Mouse (Mus musculus) cerebellum, postnatal 4 days (tissue): ENCODE measurements around the gene Aoah.

Source experiments
- DNase-seq, 2 experiments: peaks; one replicate each; pipeline ENCODE4 v3.0.0; 2022; ENCODE audit warnings: low spot score in 2 of 2, mixed read lengths in 1 of 2

Gene Aoah

GRCm38 (mm10) chr13:20793901-20794300 lies at the start of gene Aoah:
TSS of gene Aoah (plus strand) at chr13:20794113.
- DNase-seq = no peak

GRCm38 (mm10) chr13:20754843-20755242 lies 39.1 kb upstream of the Aoah start:
- no peak for DNase-seq

- no peak for DNase-seq
Measured at GRCm38 (mm10) chr13:20783648-20784047, 10.3 kb upstream of the Aoah start.

GRCm38 (mm10) chr13:20784060-20784459 lies 9.9 kb upstream of the Aoah start:
- DNase-seq = no peak

- peak in 1 of 2 experiments; percentile 34 for DNase-seq
Measured at GRCm38 (mm10) chr13:20785960-20786359, 8.0 kb upstream of the Aoah start.

- DNase-seq = no peak
Measured at GRCm38 (mm10) chr13:20786825-20787245, 7.1 kb upstream of the Aoah start.

- DNase-seq = no peak
Measured at GRCm38 (mm10) chr13:20787952-20788351, 6.0 kb upstream of the Aoah start.

- DNase-seq = no peak
Measured at GRCm38 (mm10) chr13:20796651-20797050, 2.7 kb downstream of the Aoah start.

- no peak for DNase-seq
Measured at GRCm38 (mm10) chr13:20798536-20798935, 4.6 kb downstream of the Aoah start.

GRCm38 (mm10) chr13:20799772-20800171 lies 5.9 kb downstream of the Aoah start:
- no peak for DNase-seq

- DNase-seq = no peak
Measured at GRCm38 (mm10) chr13:20800569-20800968, 6.7 kb downstream of the Aoah start.

GRCm38 (mm10) chr13:20811782-20812406 lies 18.0 kb downstream of the Aoah start:
- no peak for DNase-seq

GRCm38 (mm10) chr13:20816385-20816784 lies 22.5 kb downstream of the Aoah start:
- DNase-seq = no peak

- no peak for DNase-seq
Measured at GRCm38 (mm10) chr13:20820712-20821328, 26.9 kb downstream of the Aoah start.

- no peak for DNase-seq
Measured at GRCm38 (mm10) chr13:20828728-20829127, 34.8 kb downstream of the Aoah start.

GRCm38 (mm10) chr13:20829181-20829900 lies 35.4 kb downstream of the Aoah start:
- DNase-seq = peak in 1 of 2 experiments; percentile 2

GRCm38 (mm10) chr13:20855893-20856292 lies 62.0 kb downstream of the Aoah start:
- no peak for DNase-seq

GRCm38 (mm10) chr13:20899372-20899771 lies 105.5 kb downstream of the Aoah start:
- DNase-seq = no peak

GRCm38 (mm10) chr13:20900396-20900971 lies 106.6 kb downstream of the Aoah start:
- DNase-seq = peak; percentile 22 to 55

- DNase-seq = no peak
Measured at GRCm38 (mm10) chr13:20900972-20901457, 107.1 kb downstream of the Aoah start.

- no peak for DNase-seq
Measured at GRCm38 (mm10) chr13:20901634-20902135, 107.8 kb downstream of the Aoah start.

GRCm38 (mm10) chr13:20904118-20904517 lies 110.2 kb downstream of the Aoah start:
- no peak for DNase-seq
